Mouse (Mus musculus) lung, postnatal 0 days (tissue): ENCODE data around the gene Jph3.

ENCODE experiments used
- CTCF ChIP-seq: IDR thresholded peaks from 2 replicates; pipeline ENCODE4 v1.5.1; 2016; ENCODE audit warnings: antibody characterized with exemption, mild to moderate bottlenecking
- EP300 ChIP-seq: IDR thresholded peaks from 2 replicates; pipeline ENCODE4 v1.6.1; 2016; ENCODE audit warnings: antibody characterized with exemption, mild to moderate bottlenecking, control low read depth

DNA sequence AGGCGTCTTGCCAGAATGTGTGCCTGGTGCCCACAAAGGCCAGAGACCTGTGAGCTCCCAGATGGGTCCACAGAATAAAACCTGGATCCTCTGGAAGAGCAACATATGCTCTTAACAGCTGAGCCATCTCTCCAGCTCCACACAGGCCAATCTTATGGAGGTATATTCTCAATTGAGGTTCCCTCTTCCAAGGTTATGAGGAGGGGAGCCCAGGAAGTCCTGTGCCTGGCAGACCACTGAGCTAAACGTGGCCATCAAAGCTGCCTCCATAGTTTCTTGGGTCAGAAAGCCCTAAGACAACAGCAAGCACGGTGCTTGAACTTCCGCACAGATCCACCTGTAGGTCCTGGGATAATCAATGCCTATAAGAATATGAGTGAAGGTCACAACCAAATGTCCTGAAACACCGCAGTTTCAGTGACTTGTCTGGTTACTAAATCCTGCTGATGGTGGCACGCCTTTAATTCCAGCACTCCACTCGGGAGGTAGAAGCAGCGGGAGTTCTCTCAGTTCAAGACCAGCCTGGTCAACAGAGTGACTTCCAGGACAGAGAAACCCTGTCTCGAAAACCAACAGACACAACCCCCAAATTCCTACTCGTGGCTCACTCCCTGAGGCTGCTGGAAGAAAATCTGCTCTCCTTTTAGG, 99.1 kb downstream of the Jph3 start:
- TF ChIP-seq CTCF (no peak), EP300 (no peak)
